Mouse (Mus musculus) naive thymus-derived CD4-positive, alpha-beta T cell, adult 2 months (primary cell): ENCODE results near the gene Tceal1.
A peak's percentile ranks its signal among the peaks of the same experiment; 100 is the strongest.
"Not testable (repeated sequence)": the region's sequence is repeated elsewhere in the genome, so short reads cannot be mapped to it uniquely, and the experiment has no call there.

Source experiments
- DNase-seq: peaks from one replicate; pipeline ENCODE4 v3.0.0-alpha.2; 2011; ENCODE audit warnings: low read depth

The Tceal1 gene

DNA sequence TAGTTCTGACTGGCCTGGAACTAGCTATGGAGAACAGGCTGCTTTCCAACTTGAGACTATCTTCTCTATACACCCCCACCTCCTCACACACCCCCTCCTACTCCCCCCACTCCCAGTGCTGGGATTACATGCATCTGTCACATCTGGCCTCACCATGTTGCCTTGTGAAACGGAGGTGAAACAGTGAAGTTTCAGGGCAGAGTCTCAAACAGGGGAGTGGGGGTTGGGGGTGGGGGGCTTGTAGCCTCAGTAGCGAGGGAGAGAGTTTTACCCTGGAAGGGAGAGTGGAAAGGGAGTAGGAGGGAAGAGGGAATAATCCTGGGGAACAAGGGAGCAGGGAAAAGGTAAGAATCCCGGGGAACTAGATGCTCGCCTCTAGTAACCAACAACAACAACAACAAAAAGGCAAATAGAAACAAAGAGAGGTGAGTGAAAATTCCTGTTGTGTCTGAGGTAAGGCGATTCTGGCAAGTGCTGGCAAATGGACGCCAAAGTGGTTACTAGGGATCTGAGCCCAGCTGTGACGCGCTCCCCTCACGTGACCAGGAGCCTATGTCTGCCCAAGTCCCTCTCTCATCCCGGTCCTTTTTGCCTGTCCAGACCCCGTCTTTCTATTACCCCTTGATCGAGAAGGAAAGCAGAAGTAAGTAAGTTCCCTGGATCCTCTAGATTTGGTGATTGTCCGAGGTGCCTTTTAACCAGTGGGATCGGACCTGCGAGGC lies at the start of gene Tceal1:
Gene Tceal1, plus strand, starts transcription at position 537 of the 722 bp plus-strand sequence.
- peak; percentile 6 for DNase-seq

DNA sequence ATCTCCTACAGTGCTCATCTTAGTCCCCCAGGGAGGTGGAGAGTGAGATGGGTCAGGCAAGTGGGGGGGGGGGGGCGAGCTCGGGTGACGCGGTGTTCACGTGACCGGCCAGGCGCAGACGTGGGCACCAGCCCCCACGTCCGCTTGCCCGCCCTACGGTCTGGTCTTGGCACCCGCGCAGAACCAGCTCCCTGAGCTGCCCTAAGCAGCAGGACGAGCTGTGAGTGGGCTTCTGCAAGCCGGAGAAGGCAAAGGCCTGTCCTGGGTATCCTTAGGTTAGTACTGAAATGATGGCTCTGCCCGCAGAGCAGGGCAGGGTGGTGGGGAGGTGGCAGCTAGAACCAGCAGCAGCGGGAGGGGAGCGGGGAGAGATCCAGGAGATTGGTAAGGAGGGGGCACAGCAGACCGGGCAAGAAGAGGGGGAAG lies 41.5 kb upstream of the Tceal1 start:
- peak; percentile 2 for DNase-seq

- not testable (repeated sequence) for DNase-seq
Observed at GRCm38 (mm10) chrX:136666762-136667464, 40.9 kb upstream of the Tceal1 start.

- DNase-seq = no peak
Observed at GRCm38 (mm10) chrX:136668794-136669193, 39.0 kb upstream of the Tceal1 start.

GRCm38 (mm10) chrX:136680989-136681388 lies 26.8 kb upstream of the Tceal1 start:
- no peak for DNase-seq

DNA sequence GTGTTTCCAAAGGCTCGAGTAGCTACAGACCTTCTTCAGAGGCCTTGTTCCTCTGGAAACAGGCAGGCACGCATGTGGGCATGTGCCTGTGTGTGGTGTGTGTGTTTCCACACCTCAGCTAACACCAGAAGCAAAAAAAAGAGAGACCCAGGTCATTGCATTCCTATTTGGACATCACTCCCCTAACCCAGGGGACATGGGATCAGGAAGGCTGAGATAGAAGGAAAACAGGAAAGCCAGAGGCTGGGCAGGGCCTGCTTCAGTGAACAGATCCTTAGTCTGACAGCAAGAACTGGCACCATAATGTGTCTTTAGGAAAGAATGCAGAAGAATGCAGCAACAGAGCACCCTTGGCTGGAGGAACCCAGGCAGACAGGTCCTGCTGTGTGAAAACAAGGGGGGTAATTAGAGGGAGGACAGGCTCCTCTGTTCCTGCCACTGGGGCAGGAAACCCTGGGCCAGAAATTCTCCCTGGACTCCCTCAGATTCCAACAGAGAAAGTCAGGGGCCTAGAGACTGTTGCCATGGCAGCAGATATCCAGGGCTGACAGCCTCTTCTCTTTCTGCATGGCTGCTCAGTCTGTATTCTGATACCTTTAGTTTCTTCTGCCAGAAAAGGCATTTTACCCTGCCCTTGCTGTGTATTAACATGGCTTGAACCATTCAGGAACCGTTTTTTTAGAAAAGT lies 16.0 kb upstream of the Tceal1 start:
- not testable (repeated sequence) for DNase-seq

GRCm38 (mm10) chrX:136692294-136692675 lies 15.5 kb upstream of the Tceal1 start:
- no peak for DNase-seq

DNA sequence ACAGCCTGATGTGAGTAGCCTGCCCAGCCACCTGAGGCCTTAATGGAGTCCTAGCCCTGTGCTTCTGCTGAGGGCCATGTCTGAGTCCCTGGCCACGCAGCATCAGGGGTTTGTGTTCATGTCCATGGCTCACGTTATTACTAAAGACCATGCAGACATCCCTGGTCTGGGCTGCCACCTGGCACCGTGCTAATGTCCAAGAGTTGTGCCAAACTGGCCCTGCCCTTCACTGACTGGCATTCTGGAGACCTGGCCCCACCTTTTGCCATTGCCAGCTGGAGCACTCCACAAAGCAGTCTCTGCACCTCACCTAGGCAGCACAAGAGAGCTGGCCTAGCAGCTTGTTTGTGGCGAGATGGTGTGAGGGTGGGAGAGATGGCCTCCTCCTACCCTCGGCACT lies 14.6 kb upstream of the Tceal1 start:
- no peak for DNase-seq

GRCm38 (mm10) chrX:136708168-136708681 lies 443 bp downstream of the Tceal1 start:
- DNase-seq = peak; percentile 58

- DNase-seq = no peak
Observed at GRCm38 (mm10) chrX:136708782-136709181, 1.0 kb downstream of the Tceal1 start.

GRCm38 (mm10) chrX:136714742-136715474 lies 7.1 kb downstream of the Tceal1 start:
- not testable (repeated sequence) for DNase-seq

DNA sequence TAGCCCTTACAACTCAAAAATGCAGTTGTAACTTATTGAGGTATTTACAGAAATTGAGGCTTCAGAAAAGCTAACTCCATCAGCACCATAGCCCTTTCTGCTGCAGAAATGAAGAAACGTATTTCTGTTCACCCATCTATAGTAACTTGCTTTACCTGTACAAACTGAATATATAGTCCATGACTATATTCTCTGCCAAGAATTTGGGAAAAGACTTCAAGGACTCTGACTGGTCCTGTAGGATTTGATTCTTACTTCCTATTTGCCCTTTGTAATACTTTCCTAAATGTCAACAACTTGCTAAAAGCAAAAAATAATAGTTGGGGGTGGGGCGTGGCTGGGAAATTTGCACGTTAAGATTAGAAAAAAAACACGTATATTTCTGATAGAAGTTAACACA lies 24.2 kb downstream of the Tceal1 start:
- DNase-seq = no peak

- peak; percentile 15 for DNase-seq
Observed at GRCm38 (mm10) chrX:136740087-136740790, 32.5 kb downstream of the Tceal1 start.

DNA sequence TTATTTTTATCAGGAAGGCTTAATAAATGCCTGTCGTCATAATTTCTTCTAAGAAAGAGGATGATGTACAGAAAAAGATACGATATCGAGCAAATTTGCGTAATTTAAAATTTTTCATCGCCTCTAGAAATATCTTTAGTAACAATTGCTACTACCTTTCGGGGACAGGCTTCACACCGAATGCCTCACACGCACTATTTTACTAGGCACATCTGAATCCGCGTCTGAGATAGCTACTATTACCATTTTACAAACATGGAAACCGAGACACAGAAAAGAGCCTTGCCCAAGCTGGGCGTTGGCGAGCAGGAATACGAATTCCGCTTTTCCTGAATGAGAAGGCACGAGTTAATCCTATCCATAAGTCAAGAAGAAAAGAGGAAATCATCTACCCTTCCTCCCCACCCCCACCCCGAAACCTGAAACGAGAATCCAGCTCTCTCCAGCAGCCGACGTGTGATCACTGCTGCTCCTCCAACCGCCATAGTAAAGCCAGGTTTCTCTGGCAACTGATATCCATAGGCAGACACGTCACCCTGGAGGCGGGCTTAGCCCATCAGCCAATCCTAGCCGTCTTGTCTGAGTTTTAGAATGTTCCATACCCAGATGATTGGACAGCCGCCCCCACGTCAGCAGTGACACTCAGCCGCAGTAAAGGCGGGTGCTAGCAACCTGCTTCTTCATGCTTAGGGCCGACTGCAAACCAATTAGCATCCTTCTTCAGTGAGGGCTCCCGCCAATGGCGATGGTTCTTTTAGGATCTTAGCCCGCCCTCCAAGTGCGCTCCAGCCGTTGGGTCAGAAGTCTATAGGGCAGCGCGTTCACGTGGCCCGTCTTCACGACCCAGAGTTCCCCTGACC lies 33.2 kb downstream of the Tceal1 start:
- DNase-seq = peak; percentile 94

DNA sequence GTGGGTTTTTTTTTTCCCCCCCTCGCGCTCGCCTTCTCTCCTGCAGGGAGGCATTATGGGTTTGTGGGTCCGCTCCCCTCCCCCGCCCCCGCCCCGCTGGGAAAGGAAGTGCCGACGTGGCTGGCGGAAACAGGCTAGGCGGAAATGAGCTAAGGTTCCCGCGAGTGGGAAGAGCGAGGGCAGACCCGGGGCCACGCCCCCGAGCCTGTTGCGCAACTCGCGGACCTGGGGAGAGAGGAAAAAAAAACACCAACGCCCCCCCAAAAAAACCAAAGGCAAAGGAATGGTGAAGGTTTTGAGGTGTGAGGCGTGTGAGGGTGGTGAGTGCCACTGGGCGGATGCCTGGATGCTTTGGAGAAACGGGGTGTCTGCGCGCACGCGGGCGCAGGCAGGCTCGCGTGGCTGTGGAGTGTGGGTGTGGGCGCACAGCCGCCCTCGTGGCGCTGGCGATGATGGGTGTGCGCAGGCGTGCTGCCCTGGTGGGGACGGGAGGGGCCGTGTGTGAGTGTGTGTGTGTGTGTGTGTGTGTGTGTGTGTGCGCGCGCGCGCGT lies 33.9 kb downstream of the Tceal1 start:
- no peak for DNase-seq

DNA sequence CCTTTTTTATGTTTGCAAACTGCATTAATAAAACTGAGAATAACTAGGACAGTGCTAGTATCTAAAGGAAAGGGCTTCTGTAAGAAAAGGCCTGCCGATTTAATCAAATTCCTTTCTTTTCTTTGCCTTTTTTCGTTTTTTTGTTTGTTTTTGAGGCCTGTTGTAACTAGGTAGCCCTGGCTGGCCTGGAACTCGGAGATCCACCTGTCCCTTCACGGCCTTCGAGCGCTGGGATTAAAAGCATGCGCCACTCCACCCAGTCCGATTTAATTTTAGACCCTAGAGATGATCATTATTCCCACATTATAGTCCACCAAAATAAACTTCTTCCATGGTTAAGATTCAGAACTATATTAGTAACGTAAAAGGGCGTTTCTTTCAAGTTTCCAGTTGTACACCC lies 34.5 kb downstream of the Tceal1 start:
- DNase-seq = no peak

DNA sequence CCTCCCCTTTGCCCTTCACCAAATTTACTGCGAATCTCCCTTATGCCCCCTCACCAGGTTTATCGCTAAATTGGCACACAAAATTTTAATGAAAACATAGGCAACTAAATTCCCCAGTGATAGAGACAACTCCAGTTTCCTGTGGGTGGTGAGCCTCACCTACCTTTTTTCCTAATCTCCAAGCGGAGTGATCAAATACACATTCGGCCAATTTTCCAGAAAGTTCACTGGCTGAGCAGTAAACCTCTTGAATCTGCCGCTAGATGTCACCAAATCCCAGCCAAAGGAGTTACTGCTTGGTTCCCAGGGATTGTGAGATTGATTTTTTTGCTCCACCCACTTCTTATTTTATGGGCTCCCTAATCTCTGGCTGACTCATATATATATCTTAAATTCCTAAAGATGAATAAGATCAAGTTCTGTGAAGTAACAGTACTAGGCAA lies 34.9 kb downstream of the Tceal1 start:
- peak; percentile 79 for DNase-seq

- no peak for DNase-seq
Observed at GRCm38 (mm10) chrX:136743459-136743858, 35.7 kb downstream of the Tceal1 start, which contains the start of gene Morf4l2. Gene Morf4l2 (minus strand): TSS chrX:136743690.

GRCm38 (mm10) chrX:136744663-136745062 lies 36.9 kb downstream of the Tceal1 start:
- DNase-seq = peak; percentile 40

- DNase-seq = no peak
Observed at GRCm38 (mm10) chrX:136749329-136749728, 41.5 kb downstream of the Tceal1 start.
